In genomic region chr17:74078776-74079495, GRCm38 (mm10) we compare ENCODE assay signal across 39 mouse cellular contexts. TPM values are rescaled to one million over a fixed set of nuclear protein-coding genes. Genes with fewer than 3 reads are reported as not detected.
DNase-seq lines count a peak whose midpoint lies in the region; ATAC-seq lines count a peak whose summit lies in the region.
"Had no signal": no experiment of that assay in that cellular context is flagged by ENCODE, and none has a peak within 500 bp of the region (broad histone marks: within the 10 kb centered on the region; RNA-seq: fewer than 3 reads in every experiment).

No protein-coding gene starts in this region.

- H3K4me3 ChIP-seq in kidney, embryonic 16.5 days (ENCODE audit: low read length), result no peak overlapping the region
- H3K4me3 ChIP-seq: forebrain, embryonic 13.5 days; heart, embryonic 10.5 days; heart, embryonic 15.5 days; layer of hippocampus, adult 2 months; left cerebral cortex, adult 2 months; limb, embryonic 10.5 days; limb, embryonic 15.5 days; myocyte; neural tube, embryonic 12.5 days had no signal

- no peaks in the 10 kb centered on the region for H3K27me3 ChIP-seq in kidney, embryonic 16.5 days (ENCODE audit: insufficient read depth, low read length)
- H3K27me3 ChIP-seq: forebrain, embryonic 13.5 days; heart, embryonic 15.5 days; limb, embryonic 15.5 days; neural tube, embryonic 12.5 days had no signal

- DNase-seq in R1 (ENCODE audit: low read depth, low spot score), result peak; percentile 30
- peak; percentile 59 for DNase-seq in kidney, adult 18-20 months
- peak; percentile 62 to 71 for DNase-seq in kidney, postnatal 36 days
- no peak for DNase-seq in adrenal gland, adult 2 months
- no peak for DNase-seq in left cerebral cortex, adult 8-10 months (ENCODE audit: low spot score in 2 of 2)
- DNase-seq: adrenal gland, adult 8-10 months; B cell, adult 2 months; cerebellum, adult 8-10 months; cerebellum, postnatal 25 days; gastrocnemius, postnatal 25 days; heart, adult 11 months; liver, postnatal 0 days; lung, postnatal 36 days; right cerebral cortex, adult 18-20 months; spleen, adult 18-20 months; thymus, adult 2 months; thymus, postnatal 36 days had no signal

- no peak overlapping the region for H3K4me2 ChIP-seq in kidney, embryonic 16.5 days (replicated peaks; ENCODE audit: low read depth, low read length)
- H3K4me2 ChIP-seq: forebrain, embryonic 13.5 days; heart, embryonic 15.5 days; limb, embryonic 15.5 days; midbrain, embryonic 11.5 days; neural tube, embryonic 12.5 days had no signal

- no peaks in the 10 kb centered on the region for H3K4me1 ChIP-seq in kidney, embryonic 16.5 days (ENCODE audit: insufficient read depth, low read length)
- H3K4me1 ChIP-seq: forebrain, embryonic 13.5 days; heart, embryonic 10.5 days; heart, embryonic 15.5 days; limb, embryonic 10.5 days; limb, embryonic 15.5 days; neural tube, embryonic 12.5 days had no signal

- no peaks in the 10 kb centered on the region for H3K36me3 ChIP-seq in kidney, embryonic 16.5 days (ENCODE audit: insufficient read depth, low read length)
- H3K36me3 ChIP-seq: heart, embryonic 10.5 days; heart, embryonic 15.5 days; limb, embryonic 10.5 days; limb, embryonic 15.5 days; neural tube, embryonic 12.5 days had no signal

- 82% methylated on average over 13 of the region's 13 CpGs for WGBS in kidney, embryonic 16.5 days

- peak; percentile 63 for ATAC-seq in kidney, embryonic 16.5 days (ENCODE audit: low FRiP score, low TSS enrichment)
- ATAC-seq: activated CD4-positive, CD25-positive, alpha-beta regulatory T cell, adult 4 months; forebrain, embryonic 13.5 days; hindbrain, postnatal 0 days; intestine, embryonic 16.5 days; liver, postnatal 0 days had no signal

- H3K9ac ChIP-seq in kidney, embryonic 16.5 days (replicated peaks; ENCODE audit: low read length), result no peak overlapping the region
- H3K9ac ChIP-seq: forebrain, embryonic 13.5 days; heart, embryonic 15.5 days; limb, embryonic 15.5 days; liver, postnatal 0 days; neural tube, embryonic 12.5 days had no signal

- H3K27ac ChIP-seq in kidney, embryonic 16.5 days (ENCODE audit: low read length), result no peak overlapping the region; the same call in 1 of the 2 replicates
- H3K27ac ChIP-seq: forebrain, embryonic 13.5 days; heart, embryonic 10.5 days; heart, embryonic 15.5 days; hindbrain, postnatal 0 days; layer of hippocampus, adult 2 months; left cerebral cortex, adult 2 months; limb, embryonic 10.5 days; limb, embryonic 15.5 days; neural tube, embryonic 12.5 days had no signal

- no peaks in the 10 kb centered on the region for H3K9me3 ChIP-seq in kidney, embryonic 16.5 days (ENCODE audit: low read length)
- H3K9me3 ChIP-seq: forebrain, embryonic 13.5 days; heart, embryonic 10.5 days; heart, embryonic 15.5 days; limb, embryonic 10.5 days; limb, embryonic 15.5 days; neural tube, embryonic 12.5 days had no signal

RNA-seq across cellular contexts. Expression of gene Srd5a2, which starts 31.2 kb away (rescaled TPM):
- polyA plus RNA-seq in kidney, embryonic 16.5 days (2015; fragmentation: Nextera tagmentation; extraction: Ambion mirVana), result 0.10 TPM in 1 of 2 replicates, not detected in the other
- 1,000 to 10,000 TPM in 1 of 2 experiments, 100 to 1,000 TPM in 1; 132 to 3,255 TPM for total RNA-seq in adrenal gland, adult 2 months (2021)
- 34.4 and 640 TPM in 2 replicates for polyA plus RNA-seq in adrenal gland, adult 2 months (2012; rRNA removed)
- under 1 TPM in 2 of 4 experiments, not detected in 2; 0.74 to 0.79 TPM for total RNA-seq in left cerebral cortex, adult 8-10 months (2022)
- total RNA-seq: gastrocnemius, postnatal 25 days; heart, postnatal 25 days; layer of hippocampus, adult 2 months; layer of hippocampus, postnatal 14 days; left cerebral cortex, adult 2 months; megakaryocyte, adult 5-6 weeks; midbrain, postnatal 0 days had no signal
- polyA plus RNA-seq: activated CD4-positive, CD25-positive, alpha-beta regulatory T cell, adult 4 months; embryonic facial prominence, embryonic 11.5 days; forebrain, embryonic 13.5 days; heart, embryonic 10.5 days; heart, embryonic 15.5 days; hindbrain, embryonic 11.5 days; hindbrain, postnatal 0 days; intestine, embryonic 16.5 days; liver, postnatal 0 days; lung, embryonic 16.5 days; midbrain, embryonic 11.5 days; midbrain, postnatal 0 days; myocyte; stomach, embryonic 16.5 days had no signal

Comparison
In these comparisons a context has a peak if more than half of its experiments do, and no peak if none do; other contexts are left out.
1. DNase-seq: peak in R1 (single experiment), kidney, adult 18-20 months (single experiment) and kidney, postnatal 36 days (2 of 2); none in adrenal gland, adult 2 months (single experiment) and left cerebral cortex, adult 8-10 months (0 of 2).
2. RNA of gene Srd5a2, which starts 31.2 kb away (total RNA-seq): 132 to 3,255 TPM in adrenal gland, adult 2 months; 0.74 to 0.79 TPM in left cerebral cortex, adult 8-10 months; every median in the first group is over 10 times any median in the second.